Mouse (Mus musculus) heart, postnatal 10 days (tissue): ENCODE measurements at regions not wholly inside any gene's neighbourhood (a gene's known extent, or its start where the extent isn't known, plus 50 kb on each side); places are given as distances from the start of the nearest gene placed in this dataset.
"Not testable (repeated sequence)": the region's sequence is repeated elsewhere in the genome, so short reads cannot be mapped to it uniquely, and the experiment has no call there.

Source experiments
- DNase-seq, 2 experiments: peaks; one replicate each; pipeline ENCODE4 v3.0.0; 2021
- intact Hi-C: fragments of 180-260 bp; cut with DNase I; formaldehyde crosslinking; loops from one replicate; pipeline ENCODE4 v1.15.1; 2025

- DNase-seq = no peak
- intact Hi-C loops = no loop called here
Measured at GRCm38 (mm10) chrX:157107747-157108146, 307.4 kb downstream of the Phex start.

- intact Hi-C loops = no loop called here
- DNase-seq = no peak
Measured at GRCm38 (mm10) chrX:157080025-157080424, 335.1 kb downstream of the Phex start.

DNA sequence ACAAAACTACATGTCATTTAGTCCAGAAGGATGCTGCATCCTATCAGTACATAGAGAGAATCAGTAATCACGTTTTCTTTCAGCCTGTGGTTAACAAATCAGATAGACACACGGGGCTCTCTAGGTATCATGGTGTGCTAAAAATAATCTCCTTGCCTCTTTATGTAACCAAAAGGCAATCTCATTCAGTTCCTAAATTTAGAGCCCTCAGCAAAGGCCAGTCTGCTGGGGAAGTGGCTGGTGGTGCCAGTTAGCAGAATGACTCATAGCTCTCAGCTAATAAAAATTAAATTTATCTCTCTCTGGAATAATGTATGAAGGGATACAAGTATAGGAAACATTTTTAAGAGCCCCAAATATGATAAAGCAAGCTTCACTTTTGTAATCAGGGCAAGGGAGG lies 335.5 kb downstream of the Phex start:
- DNase-seq = peak; percentile 13 to 25
- intact Hi-C loops = no loop called here

- intact Hi-C loops, DNase-seq: not testable (repeated sequence)
Measured at GRCm38 (mm10) chrX:157078061-157078460, 337.1 kb downstream of the Phex start.

DNA sequence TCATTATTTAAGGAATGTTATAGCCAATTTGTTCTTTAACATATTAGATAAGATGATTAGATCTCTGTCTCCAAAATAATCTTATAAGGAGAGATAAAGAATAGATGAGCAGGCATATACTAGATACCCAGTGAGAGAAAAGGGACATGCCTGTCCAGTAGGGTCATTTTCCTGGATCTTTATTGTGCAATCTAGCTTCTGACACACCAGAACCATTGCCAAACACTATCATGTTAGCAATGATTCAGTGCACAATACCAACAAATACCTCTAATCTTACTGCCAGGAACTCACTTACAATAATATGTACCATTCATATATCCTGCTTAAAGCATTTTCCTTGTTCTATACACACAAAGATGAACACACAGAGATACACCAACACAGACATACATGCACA lies 338.9 kb downstream of the Phex start:
- DNase-seq = no peak
- intact Hi-C loops = no loop called here

GRCm38 (mm10) chrX:157051629-157052315 lies 363.3 kb downstream of the Phex start:
- DNase-seq = no peak
- intact Hi-C loops = no loop called here

DNA sequence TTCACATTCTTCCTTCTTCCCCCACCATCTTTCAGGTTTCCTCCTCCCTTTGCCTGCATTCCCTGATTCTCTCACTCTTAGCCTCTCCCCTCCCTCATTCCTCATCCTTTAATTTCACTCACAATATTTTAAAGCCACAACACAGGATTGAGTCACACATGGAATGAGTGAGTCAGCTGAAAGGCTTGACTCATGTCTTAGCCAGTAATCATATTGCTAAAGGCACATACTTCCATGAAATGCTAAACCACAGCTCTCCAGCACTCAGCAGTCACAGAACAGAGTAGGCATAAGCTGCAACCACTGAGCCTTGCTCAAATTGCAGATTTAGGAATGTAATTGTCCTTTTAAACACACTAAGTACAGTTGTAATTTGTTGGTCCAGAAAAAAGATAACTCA lies 386.2 kb downstream of the Phex start:
- no peak for DNase-seq
- intact Hi-C loops = no loop called here

- no peak for DNase-seq
- intact Hi-C loops = no loop called here
Measured at GRCm38 (mm10) chrX:157024343-157024742, 390.8 kb downstream of the Phex start.

GRCm38 (mm10) chrX:157021851-157022250 lies 393.3 kb downstream of the Phex start:
- intact Hi-C loops = no loop called here

GRCm38 (mm10) chrX:157020337-157020736 lies 394.8 kb downstream of the Phex start:
- intact Hi-C loops = no loop called here
- no peak for DNase-seq

More at GRCm38 (mm10) chrX:157021851-157022250, 393.3 kb downstream of the Phex start:
- DNase-seq = no peak

- intact Hi-C loops = no loop called here
- no peak for DNase-seq
Measured at GRCm38 (mm10) chrX:156989986-156990518, 425.1 kb downstream of the Phex start.

GRCm38 (mm10) chrX:156947093-156947492 lies 468.0 kb downstream of the Phex start:
- DNase-seq = no peak
- intact Hi-C loops = no loop called here

- intact Hi-C loops = no loop called here
- no peak for DNase-seq
Measured at GRCm38 (mm10) chrX:156944223-156944622, 470.9 kb downstream of the Phex start.

DNA sequence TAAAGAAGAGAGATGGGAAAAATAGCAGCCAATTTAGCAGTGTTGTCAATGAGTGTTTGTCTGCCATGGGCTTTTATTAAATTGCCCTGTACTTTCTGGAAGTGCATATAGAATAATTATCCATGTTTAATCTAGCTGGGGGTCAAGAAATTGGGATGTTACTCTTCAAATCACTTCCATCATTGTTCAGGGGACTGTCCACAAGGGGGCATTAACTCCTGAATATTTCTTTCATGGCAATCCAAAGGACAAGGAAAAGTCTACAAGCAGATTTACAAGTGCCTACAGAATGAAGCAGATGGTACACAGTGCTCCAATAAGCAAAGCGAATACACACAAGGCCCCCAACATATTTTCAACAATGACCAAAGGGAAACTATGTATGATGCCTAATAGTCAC lies 501.7 kb downstream of the Phex start:
- peak; percentile 1 for DNase-seq
- intact Hi-C loops = loop anchor here (1.0 to 10.0 kb wide), 2 partner anchors 394 to 541 kb away; no protein-coding TSS in a partner anchor
